Mouse (Mus musculus) MEL (cell line): ENCODE data around the gene Cenpp. TPM values are rescaled to one million over a fixed set of nuclear protein-coding genes. Genes with fewer than 3 reads are reported as not detected.

ENCODE experiments used
- DNase-seq: peaks from one replicate; pipeline ENCODE4 v3.0.0; 2011; ENCODE audit warnings: low read depth, low spot score
- H3K27ac ChIP-seq: 2 replicates; pipeline ENCODE4 v1.5.1; 2012; ENCODE audit warnings: low read depth, mild to moderate bottlenecking, control low read depth, low read length, moderate library complexity; ENCODE audit not compliant: control insufficient read depth
- H3K27me3 ChIP-seq, 2 experiments: fragments of 150-350 bp in 1 of 2; sonication (generic) in 1 of 2; 2 replicates each; pipeline ENCODE4 v1.6.1; 2012; ENCODE audit warnings: low read length in 2 of 2, mild to moderate bottlenecking in 2 of 2, improper control_type of control experiment in 1 of 2, moderate library complexity in 1 of 2; ENCODE audit not compliant: insufficient read depth in 2 of 2, control insufficient read depth in 1 of 2
- H3K36me3 ChIP-seq, 2 experiments: 2 replicates each; pipeline ENCODE4 v1.6.1; 2012 to 2014; ENCODE audit warnings: low read length in 2 of 2, improper control_type of control experiment in 1 of 2, inconsistent platforms in 1 of 2, mild to moderate bottlenecking in 1 of 2; ENCODE audit not compliant: insufficient read depth in 2 of 2, control insufficient read depth in 1 of 2
- H3K4me1 ChIP-seq, 2 experiments: fragments of 150-350 bp in 1 of 2; sonication (generic) in 1 of 2; 2 replicates each; pipeline ENCODE4 v1.6.1; 2012; ENCODE audit warnings: low read length in 2 of 2, improper control_type of control experiment in 1 of 2, mild to moderate bottlenecking in 1 of 2; ENCODE audit not compliant: insufficient read depth in 2 of 2, control insufficient read depth in 1 of 2
- H3K4me3 ChIP-seq, 2 experiments: fragments of 150-350 bp in 1 of 2; sonication (generic) in 1 of 2; 2 replicates each; pipeline ENCODE4 v1.5.1; 2012; ENCODE audit warnings: low read depth in 2 of 2, low read length in 2 of 2, mild to moderate bottlenecking in 2 of 2, moderate library complexity in 2 of 2, control low read depth in 1 of 2, improper control_type of control experiment in 1 of 2; ENCODE audit not compliant: control insufficient read depth in 1 of 2, insufficient read depth in 1 of 2
- H3K79me2 ChIP-seq: 2 replicates; pipeline ENCODE4 v1.6.1; 2012; ENCODE audit warnings: mild to moderate bottlenecking, low read length, moderate library complexity; ENCODE audit not compliant: control insufficient read depth, poor library complexity, insufficient read depth
- H3K9ac ChIP-seq: 2 replicates; pipeline ENCODE4 v1.6.1; 2012; ENCODE audit warnings: low read depth, mild to moderate bottlenecking, control low read depth, low read length, moderate library complexity; ENCODE audit not compliant: control insufficient read depth, poor library complexity, severe bottlenecking
- H3K9me3 ChIP-seq: fragments of 150-350 bp; sonication (generic); replicated peaks from 2 replicates; pipeline ENCODE4 v1.6.1; 2012; ENCODE audit warnings: mild to moderate bottlenecking, low read length, improper control_type of control experiment, moderate library complexity; ENCODE audit not compliant: insufficient read depth
- BHLHE40 ChIP-seq: IDR thresholded peaks from 2 replicates; pipeline ENCODE4 v1.6.1; 2012; ENCODE audit warnings: low read depth, mild to moderate bottlenecking, inconsistent platforms, low read length, improper control_type of control experiment, borderline replicate concordance
- CHD1 ChIP-seq: IDR thresholded peaks from 2 replicates; pipeline ENCODE4 v1.6.1; 2012; ENCODE audit warnings: low read depth, mild to moderate bottlenecking, inconsistent platforms, low read length, improper control_type of control experiment
- CHD2 ChIP-seq: IDR thresholded peaks from 2 replicates; pipeline ENCODE4 v1.6.1; 2011; ENCODE audit warnings: low read length, improper control_type of control experiment
- CTCF ChIP-seq, 3 experiments: IDR thresholded peaks in 2 of 3; conservative IDR thresholded peaks in 1 of 3; 2 replicates each; pipeline ENCODE4 v1.5.1; 2011 to 2012; ENCODE audit warnings: low read length in 3 of 3, low read depth in 2 of 3, mild to moderate bottlenecking in 2 of 3, improper control_type of control experiment in 1 of 3, inconsistent platforms in 1 of 3, mixed read lengths in 1 of 3, moderate library complexity in 1 of 3; ENCODE audit not compliant: control insufficient read depth in 1 of 3, insufficient read depth in 1 of 3, poor library complexity in 1 of 3, severe bottlenecking in 1 of 3
- ELF1 ChIP-seq: IDR thresholded peaks from 2 replicates; pipeline ENCODE4 v1.6.1; 2014; ENCODE audit warnings: low read depth, mild to moderate bottlenecking, inconsistent platforms, low read length, improper control_type of control experiment, moderate library complexity
- EP300 ChIP-seq, 2 experiments: IDR thresholded peaks; 2 replicates each; pipeline ENCODE4 v1.6.1; 2011; ENCODE audit warnings: improper control_type of control experiment in 2 of 2, low read length in 2 of 2, low read depth in 1 of 2, mild to moderate bottlenecking in 1 of 2
- GATA1 ChIP-seq: IDR thresholded peaks from 2 replicates; pipeline ENCODE4 v1.6.1; 2011; ENCODE audit warnings: low read depth, low read length, improper control_type of control experiment
- MAFK ChIP-seq: IDR thresholded peaks from 2 replicates; pipeline ENCODE4 v1.6.1; 2011; ENCODE audit warnings: low read depth, mild to moderate bottlenecking, low read length, improper control_type of control experiment, borderline replicate concordance
- MEF2A ChIP-seq: IDR thresholded peaks from 2 replicates; pipeline ENCODE4 v1.6.1; 2014; ENCODE audit warnings: low read depth, mild to moderate bottlenecking, inconsistent platforms, low read length, improper control_type of control experiment; ENCODE audit not compliant: poor library complexity, insufficient replicate concordance, severe bottlenecking; ENCODE audit errors: extremely low read depth
- MXI1 ChIP-seq: IDR thresholded peaks from 2 replicates; pipeline ENCODE4 v1.6.1; 2011; ENCODE audit warnings: mild to moderate bottlenecking, low read depth, low read length, improper control_type of control experiment
- POLR2A ChIP-seq, 2 experiments: IDR thresholded peaks; 2 replicates each; pipeline ENCODE4 v1.6.1; 2011 to 2012; ENCODE audit warnings: low read length in 2 of 2, mild to moderate bottlenecking in 2 of 2, control low read depth in 1 of 2, improper control_type of control experiment in 1 of 2, low read depth in 1 of 2, moderate library complexity in 1 of 2; ENCODE audit not compliant: control insufficient read depth in 1 of 2, insufficient read depth in 1 of 2, poor library complexity in 1 of 2
- POLR2AphosphoS2 ChIP-seq: IDR thresholded peaks from 2 replicates; pipeline ENCODE4 v1.6.1; 2011; ENCODE audit warnings: low read length, improper control_type of control experiment
- RAD21 ChIP-seq: IDR thresholded peaks from 2 replicates; pipeline ENCODE4 v1.6.1; 2011; ENCODE audit warnings: mild to moderate bottlenecking, low read depth, low read length, improper control_type of control experiment
- TBP ChIP-seq: IDR thresholded peaks from 2 replicates; pipeline ENCODE4 v1.8.0; 2011; ENCODE audit warnings: low read depth, low read length, improper control_type of control experiment
- TCF12 ChIP-seq: IDR thresholded peaks from 2 replicates; pipeline ENCODE4 v1.6.1; 2014; ENCODE audit warnings: low read depth, mild to moderate bottlenecking, inconsistent platforms, low read length, improper control_type of control experiment, moderate library complexity
- UBTF ChIP-seq: IDR thresholded peaks from 2 replicates; pipeline ENCODE4 v1.6.1; 2012; ENCODE audit warnings: low read depth, mild to moderate bottlenecking, inconsistent platforms, low read length, improper control_type of control experiment, moderate library complexity, borderline replicate concordance; ENCODE audit not compliant: insufficient read depth
- polyA plus RNA-seq, 2 experiments: library from polyadenylated mRNA; stranded (reverse) in 1 of 2; unstranded in 1 of 2; fragments of >175 nt in 1 of 2; fragments of >200 nt in 1 of 2; gene quantifications; 2 replicates each; pipeline versions ENCODE4 v1.2.1 to v1.2.4; 2012; ENCODE audit warnings: low replicate concordance in 2 of 2, low read depth in 1 of 2; ENCODE audit not compliant: insufficient read length in 2 of 2, insufficient read depth in 1 of 2, missing spikeins in 1 of 2
- total RNA-seq: library from RNA; depleted of rRNA; stranded (reverse); fragments of 300-350 nt; gene quantifications from 2 replicates; pipeline ENCODE4 v1.2.3, GENCODE M21; 2012

Cenpp gene
- total and polyA plus RNA-seq, 3 experiments = 13.2 to 17.9 TPM; not detected in 1

DNA sequence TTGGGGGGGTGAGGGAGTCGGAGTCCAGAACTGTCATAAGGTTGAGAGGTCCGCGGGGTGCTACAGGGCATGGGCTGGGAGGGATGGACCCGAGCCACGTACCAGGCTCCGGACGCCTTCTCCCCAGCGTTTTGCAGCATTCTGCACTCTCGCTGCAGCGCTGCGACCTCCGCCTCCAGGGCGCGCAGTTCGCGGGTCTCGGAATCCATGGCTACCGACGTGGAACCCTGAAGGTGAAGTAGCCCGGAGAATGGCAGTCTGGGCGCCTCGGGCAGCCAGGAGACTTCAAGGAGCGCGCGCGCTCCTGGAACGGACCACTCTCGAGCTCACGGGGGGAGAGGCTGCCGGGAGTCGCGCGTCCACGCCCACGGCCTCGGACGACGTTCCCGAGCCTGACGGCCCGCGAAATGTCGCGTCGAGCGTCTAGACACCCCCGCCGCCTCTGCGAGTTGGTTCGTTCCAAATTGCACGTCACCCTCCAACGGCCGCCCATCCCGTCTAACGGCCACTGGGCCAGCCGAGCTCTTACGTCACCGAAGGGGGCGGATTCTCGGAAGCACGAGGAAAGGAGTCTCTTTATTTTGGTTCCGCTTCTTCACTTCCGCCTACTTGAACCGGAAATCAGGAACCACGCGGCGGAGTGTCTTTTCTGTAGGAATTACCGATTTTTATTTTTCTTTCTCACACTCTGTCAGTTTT is at the start of gene Cenpp, which contains the start of gene Nol8 (continued):
- TF ChIP-seq UBTF = 0 out of 2 replicates have a peak, but pooled peaks have one; percentile 78
- TF ChIP-seq MXI1 = no peak
- no peak for TF ChIP-seq MAFK
- TF ChIP-seq POLR2A (IDR thresholded peaks at IDR 0.05; ENCODE audit: control insufficient read depth in 1 of 2, insufficient read depth in 1 of 2, low read depth in 1 of 2, low read length in 2 of 2, poor library complexity in 1 of 2) = peak; percentile 79 to 81
- TF ChIP-seq CHD1 = peak; percentile 99

DNA sequence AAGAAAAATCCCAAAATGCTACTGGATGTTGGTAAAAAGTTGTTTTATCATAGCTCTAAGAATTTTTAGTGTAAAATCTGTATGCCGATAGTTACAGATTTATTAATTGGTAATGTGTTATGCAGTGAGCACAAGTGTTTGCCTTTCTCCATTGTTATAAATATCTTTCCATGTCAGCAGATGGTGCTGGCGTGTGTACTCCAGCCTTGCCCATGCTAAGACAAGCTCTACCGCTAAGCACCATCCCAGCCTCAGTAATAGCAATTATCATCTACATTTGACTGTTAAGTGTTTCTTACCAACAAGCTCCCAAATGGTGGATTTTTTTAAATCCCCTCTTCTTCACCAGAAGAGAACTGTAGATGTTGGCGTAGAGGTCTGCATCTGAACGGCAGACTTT is 38.5 kb upstream of the Cenpp start:
- Histone ChIP-seq H3K79me2 (peaks cover 21% of the 10 kb centered on the region), H3K27me3 (no peaks in the 10 kb centered on the region), H3K36me3 (peaks cover 2 to 49% of the 10 kb centered on the region in 2 experiments; a peak in 3 of 4 replicates), H3K4me1 (no peaks in the 10 kb centered on the region), H3K4me3 (no peak overlapping the region), H3K9me3 (no peaks in the 10 kb centered on the region), H3K27ac (no peak overlapping the region), H3K9ac (no peak overlapping the region)
- no peak for DNase-seq
- TF ChIP-seq RAD21 = no peak
- TF ChIP-seq MAFK = no peak
- TF ChIP-seq POLR2A (IDR thresholded peaks at IDR 0.05; ENCODE audit: control insufficient read depth in 1 of 2, insufficient read depth in 1 of 2, low read depth in 1 of 2, low read length in 2 of 2, poor library complexity in 1 of 2) = no peak
- TF ChIP-seq CHD2 = no peak

DNA sequence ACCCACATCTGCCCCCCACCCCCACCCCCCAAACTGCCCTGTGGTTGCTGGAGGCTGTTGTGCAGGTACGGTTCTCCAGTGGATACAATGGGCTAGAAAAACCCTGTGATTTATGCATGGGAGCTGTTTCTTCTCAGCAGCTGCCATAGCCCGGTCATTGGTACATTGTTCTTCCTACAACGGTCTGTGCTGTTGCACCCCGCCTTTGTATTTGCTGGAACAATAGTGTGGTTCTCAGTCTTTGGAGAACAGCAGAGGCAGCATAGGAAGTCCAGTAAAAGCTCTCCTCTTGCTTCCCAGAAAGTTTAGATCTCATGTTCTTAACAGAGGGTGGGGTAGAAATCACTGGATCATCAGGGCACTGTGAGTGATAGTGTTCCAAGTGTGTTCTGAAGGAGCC is 31.7 kb upstream of the Cenpp start:
- no peak overlapping the region for H3K27ac ChIP-seq
- H3K36me3 ChIP-seq = peaks cover 29 to 31% of the 10 kb centered on the region in 2 experiments
- H3K27me3 ChIP-seq = no peaks in the 10 kb centered on the region
- TF ChIP-seq EP300 (IDR thresholded peaks at IDR 0.05; ENCODE audit: low read depth in 1 of 2, low read length in 2 of 2) = no peak
- no peak for TF ChIP-seq ELF1
- no peak for TF ChIP-seq BHLHE40
- no peak for TF ChIP-seq GATA1
- no peak for TF ChIP-seq MAFK
- no peak for TF ChIP-seq CHD2
- TF ChIP-seq TBP = no peak
- TF ChIP-seq CHD1 = no peak
- TF ChIP-seq POLR2AphosphoS2 = no peak
- no peak for TF ChIP-seq TCF12
- TF ChIP-seq CTCF (IDR thresholded peaks at IDR 0.05 in 2 of 3, conservative IDR thresholded peaks at IDR 0.05 in 1 of 3; ENCODE audit: control insufficient read depth in 1 of 3, insufficient read depth in 1 of 3, low read depth in 2 of 3, low read length in 3 of 3, poor library complexity in 1 of 3, severe bottlenecking in 1 of 3) = no peak
- TF ChIP-seq MEF2A = no peak
- H3K4me3 ChIP-seq = no peak overlapping the region
- H3K9me3 ChIP-seq = no peaks in the 10 kb centered on the region
- no peak for DNase-seq
- peaks cover 57% of the 10 kb centered on the region for H3K79me2 ChIP-seq
- peak overlapping the region; percentile 12; the same call in 1 of the 2 replicates for H3K9ac ChIP-seq
- peaks cover 0 to 16% of the 10 kb centered on the region in 2 experiments; a peak in 3 of 4 replicates for H3K4me1 ChIP-seq
